Mouse (Mus musculus) cerebellum, postnatal 36 days (tissue): Measurements from ENCODE around the gene Tmem45a.
"Not testable (repeated sequence)": the region's sequence is repeated elsewhere in the genome, so short reads cannot be mapped to it uniquely, and the experiment has no call there.

ENCODE experiments used
- DNase-seq, 2 experiments: peaks; one replicate each; pipeline ENCODE4 v3.0.0; 2021 to 2022; ENCODE audit warnings: mixed read lengths in 2 of 2

Gene Tmem45a

GRCm38 (mm10) chr16:56885824-56886615 lies at the start of gene Tmem45a:
Tmem45a (minus strand) TSS chr16:56886166.
- DNase-seq, result peak; percentile 28 to 33

- DNase-seq, result no peak
Measured at GRCm38 (mm10) chr16:56928023-56928422, 42.1 kb upstream of the Tmem45a start, which contains the start of gene Lnp1. Lnp1 (minus strand) TSS chr16:56928061.

- no peak for DNase-seq
Measured at GRCm38 (mm10) chr16:56920102-56920657, 34.2 kb upstream of the Tmem45a start.

GRCm38 (mm10) chr16:56917230-56917629 lies 31.3 kb upstream of the Tmem45a start:
- no peak for DNase-seq

GRCm38 (mm10) chr16:56908986-56909385 lies 23.0 kb upstream of the Tmem45a start:
- no peak for DNase-seq

GRCm38 (mm10) chr16:56902206-56902605 lies 16.2 kb upstream of the Tmem45a start:
- not testable (repeated sequence) for DNase-seq

- no peak for DNase-seq
Measured at GRCm38 (mm10) chr16:56891583-56891982, 5.6 kb upstream of the Tmem45a start.

GRCm38 (mm10) chr16:56886616-56887116 lies 700 bp upstream of the Tmem45a start:
- DNase-seq, result no peak

GRCm38 (mm10) chr16:56884811-56885210 lies 1.2 kb downstream of the Tmem45a start:
- DNase-seq, result no peak

GRCm38 (mm10) chr16:56873410-56873809 lies 12.6 kb downstream of the Tmem45a start:
- no peak for DNase-seq

GRCm38 (mm10) chr16:56870458-56870857 lies 15.5 kb downstream of the Tmem45a start:
- no peak for DNase-seq

- no peak for DNase-seq
Measured at GRCm38 (mm10) chr16:56868361-56868760, 17.6 kb downstream of the Tmem45a start.

- DNase-seq, result no peak
Measured at GRCm38 (mm10) chr16:56867591-56867990, 18.4 kb downstream of the Tmem45a start.

GRCm38 (mm10) chr16:56852841-56853587 lies 33.0 kb downstream of the Tmem45a start:
- DNase-seq, result no peak

GRCm38 (mm10) chr16:56842988-56843387 lies 43.0 kb downstream of the Tmem45a start:
- no peak for DNase-seq

GRCm38 (mm10) chr16:56833312-56833711 lies 52.7 kb downstream of the Tmem45a start:
- DNase-seq, result no peak

GRCm38 (mm10) chr16:56831986-56832385 lies 54.0 kb downstream of the Tmem45a start:
- DNase-seq, result no peak

GRCm38 (mm10) chr16:56801370-56802109 lies 84.4 kb downstream of the Tmem45a start:
- DNase-seq, result no peak

GRCm38 (mm10) chr16:56800946-56801345 lies 85.0 kb downstream of the Tmem45a start:
- no peak for DNase-seq

- DNase-seq, result no peak
Measured at GRCm38 (mm10) chr16:56800469-56800868, 85.5 kb downstream of the Tmem45a start.

GRCm38 (mm10) chr16:56799541-56800029 lies 86.4 kb downstream of the Tmem45a start:
- no peak for DNase-seq

- DNase-seq, result no peak
Measured at GRCm38 (mm10) chr16:56798873-56799272, 87.1 kb downstream of the Tmem45a start.
